Comparison of ENCODE assay signal across 8 mouse cellular contexts in the genomic region with DNA sequence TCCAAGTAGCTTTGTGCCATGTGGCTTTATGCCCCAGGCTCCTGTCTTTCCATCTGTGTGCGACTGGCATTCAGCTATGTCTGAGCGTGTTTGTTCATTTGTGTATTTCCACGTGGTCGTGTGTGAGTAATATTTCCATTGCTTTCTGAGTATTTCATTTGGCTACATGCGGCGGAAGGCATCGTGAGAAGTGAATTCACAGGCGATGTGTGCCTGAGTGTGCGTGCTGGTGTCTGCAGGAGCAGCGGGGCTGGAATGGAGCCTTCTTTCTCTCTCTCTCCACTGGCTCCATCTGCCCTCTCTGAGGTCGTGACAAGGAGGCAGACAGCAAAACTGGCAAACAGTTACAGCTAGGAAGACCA. TPM values are rescaled to one million over a fixed set of nuclear protein-coding genes. Genes with fewer than 3 reads are reported as not detected.
DNase-seq lines count a peak whose midpoint lies in the region; ATAC-seq and TF ChIP-seq lines count a peak whose summit lies in the region.

No protein-coding gene starts in this region.

- H3K4me2 ChIP-seq in heart, embryonic 12.5 days = peak overlapping the region; percentile 79
- H3K4me2 ChIP-seq in CH12.LX (ENCODE audit: insufficient read depth, low read depth, poor library complexity, severe bottlenecking) = peak overlapping the region; percentile 63
- H3K4me2 ChIP-seq in forebrain, embryonic 15.5 days (replicated peaks) = peak overlapping the region; percentile 82
- peak overlapping the region; percentile 93 for H3K4me2 ChIP-seq in limb, embryonic 15.5 days

- in situ Hi-C loops in CH12.LX (cut with MboI; ENCODE audit: low pct_ligation_motif_present, low pct_unique_long_range_greater_than_20kb, low sequenced_read_pairs) = loop anchor here (25.0 kb wide), 1 partner anchor 416 kb away; the partner anchor contains the start of gene Smug1

- no peaks in the 10 kb centered on the region for H3K36me3 ChIP-seq in heart, embryonic 12.5 days
- no peaks in the 10 kb centered on the region for H3K36me3 ChIP-seq in CH12.LX (replicated peaks in 1 of 2; ENCODE audit: control insufficient read depth in 1 of 2, insufficient read depth in 1 of 2, low read length in 1 of 2)
- no peaks in the 10 kb centered on the region for H3K36me3 ChIP-seq in forebrain, embryonic 15.5 days
- H3K36me3 ChIP-seq in limb, embryonic 15.5 days = no peaks in the 10 kb centered on the region

- no peak for TF ChIP-seq CTCF in CH12.LX (conservative IDR thresholded peaks at IDR 0.05 in 1 of 2, IDR thresholded peaks at IDR 0.05 in 1 of 2; ENCODE audit: low read depth in 2 of 2, low read length in 2 of 2)

- H3K4me3 ChIP-seq in heart, embryonic 12.5 days = peak overlapping the region; percentile 60
- no peak overlapping the region for H3K4me3 ChIP-seq in CH12.LX (replicated peaks in 1 of 3; ENCODE audit: low read depth in 2 of 3, low read length in 2 of 3, poor library complexity in 1 of 3)
- H3K4me3 ChIP-seq in forebrain, embryonic 15.5 days = peak overlapping the region; percentile 41
- peak overlapping the region; percentile 60 for H3K4me3 ChIP-seq in limb, embryonic 15.5 days

- H3K4me1 ChIP-seq in heart, embryonic 12.5 days (replicated peaks) = peaks cover 15% of the 10 kb centered on the region
- peaks cover 16 to 40% of the 10 kb centered on the region in 2 experiments for H3K4me1 ChIP-seq in CH12.LX (ENCODE audit: control insufficient read depth in 1 of 2, insufficient read depth in 2 of 2)
- H3K4me1 ChIP-seq in forebrain, embryonic 15.5 days = peaks cover 68% of the 10 kb centered on the region
- peaks cover 28% of the 10 kb centered on the region for H3K4me1 ChIP-seq in limb, embryonic 15.5 days

- H3K27ac ChIP-seq in heart, embryonic 12.5 days (ENCODE audit: poor library complexity, severe bottlenecking) = no peak overlapping the region
- no peak overlapping the region for H3K27ac ChIP-seq in CH12.LX (ENCODE audit: insufficient read depth, low read depth)
- H3K27ac ChIP-seq in forebrain, embryonic 15.5 days (replicated peaks) = peak overlapping the region; percentile 99
- H3K27ac ChIP-seq in limb, embryonic 15.5 days = no peak overlapping the region

- H3K79me2 ChIP-seq in CH12.LX (replicated peaks; ENCODE audit: control insufficient read depth, extremely low read depth, insufficient read depth, poor library complexity, severe bottlenecking) = no peaks in the 10 kb centered on the region

- H3K9me3 ChIP-seq in heart, embryonic 12.5 days (replicated peaks) = no peaks in the 10 kb centered on the region
- no peaks in the 10 kb centered on the region for H3K9me3 ChIP-seq in CH12.LX (replicated peaks; ENCODE audit: low read length)
- H3K9me3 ChIP-seq in forebrain, embryonic 15.5 days = no peaks in the 10 kb centered on the region
- H3K9me3 ChIP-seq in limb, embryonic 15.5 days = no peaks in the 10 kb centered on the region

- TF ChIP-seq POLR2A in CH12.LX (IDR thresholded peaks at IDR 0.05; ENCODE audit: low read depth, low read length) = no peak

- no peak for TF ChIP-seq RAD21 in CH12.LX (IDR thresholded peaks at IDR 0.05; ENCODE audit: low read depth, low read length)

- no peak for ATAC-seq in heart, embryonic 12.5 days (ENCODE audit: insufficient number of reproducible peaks, low FRiP score)
- ATAC-seq in forebrain, embryonic 15.5 days (replicated peaks) = peak; percentile 33
- ATAC-seq in limb, embryonic 15.5 days (ENCODE audit: insufficient number of reproducible peaks, low FRiP score, low TSS enrichment, low read depth) = no peak

- no peak for TF ChIP-seq EP300 in CH12.LX (IDR thresholded peaks at IDR 0.05; ENCODE audit: low read length)

- no peak for DNase-seq in heart, adult 11 months
- DNase-seq in CH12.LX (ENCODE audit: extremely low read depth) = peak; percentile 49
- no peak for DNase-seq in T-cell, adult 2 months (ENCODE audit: low spot score)
- DNase-seq in adrenal gland, adult 8-10 months = no peak
- DNase-seq in spleen, postnatal 36 days (ENCODE audit: low spot score in 2 of 2) = no peak

- dilution Hi-C loops in CH12.LX (cut with MboI; ENCODE audit: extremely low pct_ligation_motif_present, extremely low pct_unique_long_range_greater_than_20kb, low sequenced_read_pairs) = no loop called here

- no peak overlapping the region for H3K9ac ChIP-seq in heart, embryonic 12.5 days
- H3K9ac ChIP-seq in CH12.LX (ENCODE audit: insufficient read depth, low read depth) = no peak overlapping the region
- peak overlapping the region; percentile 66 for H3K9ac ChIP-seq in forebrain, embryonic 15.5 days (replicated peaks)
- H3K9ac ChIP-seq in limb, embryonic 15.5 days = peak overlapping the region; percentile 52; the same call in 1 of the 2 replicates

- 7% methylated on average over 11 of the region's 11 CpGs for WGBS in heart, embryonic 12.5 days
- 5% methylated on average over 11 of the region's 11 CpGs for whole genome bisulfite sequencing in forebrain, embryonic 15.5 days
- WGBS in limb, embryonic 15.5 days = 24% methylated on average over 11 of the region's 11 CpGs

- peaks cover 97% of the 10 kb centered on the region for H3K27me3 ChIP-seq in heart, embryonic 12.5 days (replicated peaks)
- H3K27me3 ChIP-seq in CH12.LX (replicated peaks) = peaks cover 83% of the 10 kb centered on the region
- peaks cover 7% of the 10 kb centered on the region; the same call in 1 of the 2 replicates for H3K27me3 ChIP-seq in forebrain, embryonic 15.5 days
- H3K27me3 ChIP-seq in limb, embryonic 15.5 days = peaks cover 56% of the 10 kb centered on the region

TF ChIP-seq in CH12.LX, 34 proteins besides CTCF, POLR2A, EP300 and RAD21:
- peak; percentile 48; the same call in 1 of the 2 replicates for TF ChIP-seq BHLHE40 (IDR thresholded peaks at IDR 0.05; ENCODE audit: low read depth, low read length)
- TF ChIP-seq MYC (IDR thresholded peaks at IDR 0.05; ENCODE audit: low read depth, low read length) = 0 out of 2 replicates have a peak, but pooled peaks have one; percentile 26
- no peak for TF ChIP-seq RCOR1 (conservative IDR thresholded peaks at IDR 0.05; ENCODE audit: low read depth, low read length)
- no peak for TF ChIP-seq CHD1 (IDR thresholded peaks at IDR 0.05; ENCODE audit: low read depth, low read length)
- no peak for TF ChIP-seq ZKSCAN1 (IDR thresholded peaks at IDR 0.05; ENCODE audit: borderline replicate concordance, low read depth, low read length)
- no peak for TF ChIP-seq KAT2A (IDR thresholded peaks at IDR 0.05; ENCODE audit: insufficient replicate concordance, low read length)
- TF ChIP-seq IRF4 (IDR thresholded peaks at IDR 0.05; ENCODE audit: low read depth, low read length) = no peak
- TF ChIP-seq JUN (IDR thresholded peaks at IDR 0.05; ENCODE audit: insufficient read depth, low read depth, low read length) = no peak
- TF ChIP-seq ZMIZ1 (IDR thresholded peaks at IDR 0.05; ENCODE audit: low read depth, low read length) = no peak
- no peak for TF ChIP-seq JUND (conservative IDR thresholded peaks at IDR 0.05; ENCODE audit: low read depth, low read length)
- TF ChIP-seq MAZ (IDR thresholded peaks at IDR 0.05; ENCODE audit: low read depth, low read length) = no peak
- TF ChIP-seq CHD2 (IDR thresholded peaks at IDR 0.05; ENCODE audit: low read length) = no peak
- TF ChIP-seq USF1 (IDR thresholded peaks at IDR 0.05; ENCODE audit: low read depth, low read length) = no peak
- no peak for TF ChIP-seq ELF1 (IDR thresholded peaks at IDR 0.05; ENCODE audit: low read depth, low read length)
- no peak for TF ChIP-seq SMC3 (IDR thresholded peaks at IDR 0.05; ENCODE audit: low read depth, low read length)
- no peak for TF ChIP-seq TBP (conservative IDR thresholded peaks at IDR 0.05; ENCODE audit: low read depth, low read length)
- no peak for TF ChIP-seq PAX5 (IDR thresholded peaks at IDR 0.05; ENCODE audit: low read length)
- no peak for TF ChIP-seq HCFC1 (IDR thresholded peaks at IDR 0.05; ENCODE audit: low read depth, low read length)
- TF ChIP-seq MAX (IDR thresholded peaks at IDR 0.05; ENCODE audit: low read length) = peak; percentile 37; the same call in 1 of the 2 replicates

RNA-seq across cellular contexts. Expression of gene Calcoco1, which starts 24.1 kb away (rescaled TPM):
- polyA plus RNA-seq in heart, embryonic 12.5 days (2016; fragmentation: Nextera tagmentation; extraction: Ambion mirVana) = 55.1 and 55.3 TPM in 2 replicates
- total RNA-seq in CH12.LX (2012; rRNA removed) (2.7 and 8.5 TPM in 2 replicates), CH12.LX (2014; rRNA removed) (3.6 and 4.5 TPM in 2 replicates)
- polyA plus RNA-seq in CH12.LX (2012; ENCODE audit: insufficient read length, low read depth) = 7.6 and 9.7 TPM in 2 replicates
- 72.1 and 74.5 TPM in 2 replicates for polyA plus RNA-seq in forebrain, embryonic 15.5 days (2015; fragmentation: Nextera tagmentation; extraction: Ambion mirVana)
- polyA plus RNA-seq in limb, embryonic 15.5 days (2015; fragmentation: Nextera tagmentation; extraction: Ambion mirVana) = 59.1 and 69.6 TPM in 2 replicates
- total RNA-seq in adrenal gland, adult 8-10 months (2022) = 100 to 1,000 TPM; 119 to 225 (median 182) TPM

Comparison
In these comparisons a context has a peak if more than half of its experiments do, and no peak if none do; other contexts are left out.
1. H3K4me3 ChIP-seq: peak in heart, embryonic 12.5 days (single experiment), forebrain, embryonic 15.5 days (single experiment) and limb, embryonic 15.5 days (single experiment); none in CH12.LX (0 of 3).
2. H3K9ac ChIP-seq: peak in forebrain, embryonic 15.5 days (single experiment) and limb, embryonic 15.5 days (single experiment); none in heart, embryonic 12.5 days (single experiment) and CH12.LX (single experiment).
3. Peak in every context shown above with its lines, with median percentiles within 50 percentile points of each other: H3K4me2 ChIP-seq.